Mouse (Mus musculus): ENCODE measurements around the gene Ribc2.

Ribc2 gene

DNA sequence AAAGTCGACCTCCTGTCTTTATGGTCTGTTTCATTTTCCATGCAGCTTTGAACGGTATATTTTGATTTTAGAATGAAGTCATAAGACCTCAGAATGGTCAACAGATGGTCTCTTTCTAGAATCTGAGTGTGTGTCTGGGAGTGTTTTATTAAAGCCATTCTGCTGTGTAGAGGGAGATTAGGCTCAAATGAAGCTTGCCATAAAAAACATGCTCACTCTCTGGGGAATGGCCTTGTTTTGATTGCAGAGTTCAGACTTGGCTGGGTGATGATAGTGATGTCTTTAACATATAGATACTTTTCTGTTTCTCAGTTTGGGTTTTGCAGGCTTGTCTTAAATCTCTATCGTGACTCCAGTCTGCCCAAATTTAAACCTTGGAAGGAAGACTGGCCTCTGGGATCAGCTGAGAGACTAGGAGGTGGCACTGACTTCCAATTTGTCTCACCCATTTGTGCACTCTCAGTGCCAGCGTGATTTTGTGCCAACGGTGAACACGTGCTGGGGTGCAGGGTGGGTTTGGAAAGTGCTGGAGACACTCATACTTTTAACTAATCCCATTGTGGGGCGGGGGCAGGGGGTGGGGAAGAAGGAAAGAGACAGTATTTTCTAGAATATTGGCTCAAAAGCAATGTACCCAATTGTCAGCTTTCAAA is 47.8 kb downstream of the Ribc2 start:
- DNase-seq: peak; percentile 13

DNA sequence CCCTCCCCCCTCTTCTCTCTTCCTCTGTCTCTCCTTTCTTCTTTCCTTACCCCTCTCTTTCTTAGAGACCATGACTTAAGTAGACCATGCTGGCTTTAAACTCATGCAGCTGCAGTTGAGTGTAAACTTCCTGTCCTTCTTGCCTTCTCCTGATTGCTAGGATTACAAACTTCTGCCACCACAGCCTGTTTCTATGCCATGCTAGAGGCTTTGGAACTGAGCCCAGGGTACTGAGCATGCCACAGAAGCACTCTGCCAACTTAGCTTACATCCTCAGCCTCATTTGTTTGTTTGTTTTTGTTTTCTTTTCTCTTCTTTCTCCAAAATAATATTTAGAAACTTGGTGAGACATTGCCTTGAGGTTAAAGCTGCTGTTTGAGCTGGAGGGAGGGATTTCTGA is 48.5 kb downstream of the Ribc2 start:
- no peak for DNase-seq

DNA sequence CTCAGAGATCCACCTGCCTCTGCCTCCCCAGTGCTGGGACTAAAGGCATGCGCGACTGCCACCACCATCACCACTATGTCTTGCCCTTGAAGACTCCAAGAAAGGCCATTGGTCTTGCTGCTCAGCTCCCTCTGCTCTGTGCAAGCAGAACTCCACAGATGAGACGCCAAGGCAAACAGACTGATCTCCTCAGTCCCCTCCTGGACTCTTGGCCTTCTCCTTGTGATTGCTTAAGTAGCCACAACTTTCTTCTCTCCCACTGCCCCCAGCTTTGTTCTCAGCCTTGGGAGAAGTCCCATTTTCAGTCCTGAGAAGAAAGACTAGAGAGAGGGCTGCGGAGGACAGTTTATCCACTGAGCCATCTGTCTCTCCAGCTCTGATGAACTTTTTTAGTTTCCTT is 50.2 kb downstream of the Ribc2 start:
- DNase-seq: no peak

DNA sequence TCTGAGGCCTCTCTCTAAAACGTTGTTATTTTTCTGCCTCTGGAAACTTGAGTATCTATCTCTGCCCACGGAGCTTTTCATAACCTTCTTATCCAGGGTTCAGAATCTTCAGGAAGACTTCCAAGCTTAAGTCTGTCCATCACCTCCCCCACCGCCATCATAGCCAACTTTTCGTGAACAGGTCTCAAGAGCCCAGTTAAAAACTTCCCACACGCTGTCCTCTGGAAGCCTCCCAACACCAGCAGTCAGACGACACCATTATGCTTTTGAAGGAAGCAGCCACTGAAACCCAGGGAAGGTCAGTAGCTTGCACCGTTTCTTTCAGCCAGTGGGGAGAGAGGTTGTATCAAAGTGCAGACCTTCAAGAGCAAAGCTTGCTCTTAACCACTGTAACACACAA is 55.0 kb downstream of the Ribc2 start:
- no peak for DNase-seq

DNA sequence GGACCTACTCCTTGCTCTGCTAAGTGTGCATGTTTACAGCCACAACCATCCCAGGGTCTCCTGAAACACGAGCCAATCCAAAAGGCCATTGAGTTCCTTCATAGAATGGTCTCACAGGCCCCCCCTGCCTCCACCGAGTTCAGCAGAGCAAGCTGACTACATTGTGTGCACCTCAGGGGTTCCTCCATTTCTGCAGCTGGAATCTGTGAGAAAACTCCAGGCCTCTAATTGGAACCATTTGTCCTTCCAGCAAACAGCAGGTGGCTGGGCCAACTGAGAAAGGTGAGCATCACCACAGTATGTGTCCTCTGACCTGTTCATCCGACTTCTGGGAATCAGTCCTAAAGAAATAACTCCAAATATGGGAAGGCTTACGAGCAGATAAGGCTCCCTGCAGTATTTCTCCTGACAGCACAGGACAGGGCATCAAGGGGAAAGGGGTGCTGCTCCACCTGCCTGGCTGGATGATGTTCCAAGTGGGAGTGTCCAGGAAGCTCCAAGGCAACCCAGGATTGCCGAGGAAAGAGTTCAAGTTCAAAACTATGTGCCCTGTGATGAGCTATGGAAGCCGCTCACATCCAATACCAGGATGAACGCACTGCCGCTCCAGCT is 56.4 kb downstream of the Ribc2 start:
- no peak for DNase-seq

Measured in kidney, adult 9 months (tissue).